Mouse (Mus musculus) gastrocnemius, adult 2 months (tissue): ENCODE measurements around the gene Crb1. TPM values are rescaled to one million over a fixed set of nuclear protein-coding genes. Genes with fewer than 3 reads are reported as not detected.
"Not testable (repeated sequence)": the region's sequence is repeated elsewhere in the genome, so short reads cannot be mapped to it uniquely, and the experiment has no call there.

Experiments
- DNase-seq: peaks from one replicate; pipeline ENCODE4 v3.0.0; 2022
- H3K27ac ChIP-seq: fragments of 200-600 bp; 2 replicates; pipeline ENCODE4 v1.8.1; 2022; ENCODE audit warnings: mild to moderate bottlenecking
- H3K4me3 ChIP-seq: fragments of 200-600 bp; 2 replicates; pipeline ENCODE4 v1.8.1; 2022; ENCODE audit warnings: mild to moderate bottlenecking, moderate library complexity
- CTCF ChIP-seq: fragments of 200-600 bp; IDR thresholded peaks from 2 replicates; pipeline ENCODE4 v1.8.1; 2022; ENCODE audit warnings: antibody characterized with exemption, mild to moderate bottlenecking, moderate library complexity
- intact Hi-C: fragments of 180-260 bp; cut with DNase I; formaldehyde crosslinking; loops from one replicate; pipeline ENCODE4 v1.15.1; 2025
- long read RNA-seq, 2 experiments: library from polyadenylated mRNA; stranded (forward); transcript quantifications; one replicate each; pipeline ENCODE4 v2.0.0; 2021
- total RNA-seq, 2 experiments: library from RNA; stranded (reverse); gene quantifications; 2 replicates each; pipeline ENCODE4 v1.2.3; 2021

Crb1 gene
- total RNA-seq = not detected
- long read RNA-seq, experiment 1 = 0 reads
- long read RNA-seq, experiment 2 = 0 reads

DNA sequence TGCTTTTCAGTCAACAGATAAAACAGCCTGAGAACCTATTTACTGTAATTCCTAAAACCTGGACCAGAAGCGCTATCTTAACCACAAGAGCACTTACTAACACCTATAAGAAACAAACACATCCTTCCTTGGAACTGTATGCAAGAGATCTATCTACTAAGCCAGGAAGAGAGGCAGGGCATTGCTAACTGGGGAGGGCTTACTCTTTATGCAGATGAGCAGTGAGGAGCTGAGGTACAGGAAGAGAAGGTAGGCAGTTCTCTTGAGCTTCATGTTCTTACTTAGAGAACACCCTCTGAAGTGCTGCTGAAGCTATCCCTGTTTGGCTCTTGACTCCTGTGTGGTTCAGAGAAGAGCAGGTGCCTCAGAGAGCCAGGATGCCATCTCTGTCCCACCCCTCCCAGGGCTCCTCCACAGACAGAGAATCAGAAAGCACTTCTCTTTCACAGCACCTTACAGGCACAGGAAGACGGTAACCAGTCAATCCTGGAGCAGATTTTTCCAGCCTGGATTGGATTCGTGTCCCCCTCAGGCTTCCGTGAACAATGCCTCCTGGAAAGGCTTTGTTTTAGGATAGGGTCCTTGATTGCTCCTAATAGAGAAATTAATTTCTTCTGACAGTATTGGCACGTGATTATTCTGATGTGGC is at the start of gene Crb1:
Gene Crb1, minus strand, starts transcription at position 463 of the 649 bp plus-strand sequence.
- intact Hi-C loops = no loop called here
- TF ChIP-seq CTCF = no peak
- no peak within 1 kb of the TSS for H3K27ac ChIP-seq
- DNase-seq = no peak
- H3K4me3 ChIP-seq = no peak within 1 kb of the TSS

DNA sequence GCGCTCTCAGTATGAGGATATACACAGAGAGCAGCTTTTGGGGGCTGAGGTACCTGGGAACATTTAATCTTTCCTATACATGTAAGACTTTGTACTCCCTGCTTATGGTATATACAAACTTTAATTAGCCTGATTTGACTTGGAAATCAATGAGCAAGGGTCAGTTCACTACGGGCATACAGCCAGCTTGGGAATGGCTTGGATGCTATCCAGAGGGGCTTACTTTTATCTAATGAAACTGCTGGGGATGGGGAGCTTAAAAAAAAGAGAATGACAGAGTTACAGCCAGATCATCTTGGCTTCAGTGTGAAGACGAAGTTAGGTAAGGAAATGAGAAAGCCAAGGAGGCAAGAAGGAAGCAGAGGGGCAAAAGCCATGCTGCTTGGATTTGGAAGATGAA is 48.1 kb upstream of the Crb1 start:
- DNase-seq = no peak
- intact Hi-C loops = no loop called here
- H3K27ac ChIP-seq = no peak overlapping the region
- H3K4me3 ChIP-seq = peak overlapping the region; percentile 21; the same call in 1 of the 2 replicates
- no peak for TF ChIP-seq CTCF

DNA sequence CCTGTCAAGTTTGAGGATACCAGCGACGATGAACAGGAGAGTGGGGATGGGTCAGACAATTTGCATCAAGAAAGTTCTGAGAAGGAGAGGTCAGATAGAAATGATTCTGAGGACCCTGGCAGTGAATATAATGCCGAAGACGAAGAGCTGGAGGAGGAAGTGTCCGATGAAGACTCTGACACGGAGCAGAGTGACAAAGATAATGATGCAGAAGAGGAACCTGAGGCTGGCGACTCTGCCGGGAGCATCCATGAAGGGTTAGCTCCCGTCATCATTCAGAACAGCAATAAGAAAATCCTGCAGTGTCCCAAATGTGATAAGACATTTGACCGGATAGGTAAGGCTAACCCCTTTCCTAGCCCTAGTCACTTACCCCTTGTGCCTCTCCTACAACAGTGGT is 47.0 kb upstream of the Crb1 start:
- no peak overlapping the region for H3K27ac ChIP-seq
- no peak for DNase-seq
- intact Hi-C loops = loop anchor here (5.0 kb wide), 2 partner anchors 33 to 512 kb away; no protein-coding TSS in a partner anchor
- no peak for TF ChIP-seq CTCF
- H3K4me3 ChIP-seq = peak overlapping the region; percentile 98

DNA sequence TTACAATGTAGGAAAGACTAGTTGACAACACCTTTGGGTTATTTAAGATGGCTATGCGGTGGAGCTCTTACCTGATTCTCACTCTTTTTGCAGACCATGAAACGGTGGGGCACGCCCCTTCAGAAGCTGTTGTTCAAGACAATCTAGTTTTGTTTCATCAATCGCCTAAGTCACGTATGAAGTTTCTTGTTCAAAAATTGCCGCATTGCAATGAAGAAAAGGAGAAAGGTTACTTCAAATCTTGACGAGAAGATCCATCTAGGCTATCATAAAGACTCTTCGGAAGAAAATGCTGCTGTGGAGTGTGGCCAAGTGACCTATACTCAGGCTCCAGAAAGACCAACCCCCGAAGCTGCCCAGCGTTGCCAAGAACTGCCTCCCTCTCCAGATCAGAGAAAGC is 46.0 kb upstream of the Crb1 start:
- H3K27ac ChIP-seq = peak overlapping the region; percentile 100
- intact Hi-C loops = loop anchor here (5.0 kb wide), 2 partner anchors 34 to 511 kb away; no protein-coding TSS in a partner anchor
- TF ChIP-seq CTCF = no peak
- peak overlapping the region; percentile 98 for H3K4me3 ChIP-seq
- no peak for DNase-seq

DNA sequence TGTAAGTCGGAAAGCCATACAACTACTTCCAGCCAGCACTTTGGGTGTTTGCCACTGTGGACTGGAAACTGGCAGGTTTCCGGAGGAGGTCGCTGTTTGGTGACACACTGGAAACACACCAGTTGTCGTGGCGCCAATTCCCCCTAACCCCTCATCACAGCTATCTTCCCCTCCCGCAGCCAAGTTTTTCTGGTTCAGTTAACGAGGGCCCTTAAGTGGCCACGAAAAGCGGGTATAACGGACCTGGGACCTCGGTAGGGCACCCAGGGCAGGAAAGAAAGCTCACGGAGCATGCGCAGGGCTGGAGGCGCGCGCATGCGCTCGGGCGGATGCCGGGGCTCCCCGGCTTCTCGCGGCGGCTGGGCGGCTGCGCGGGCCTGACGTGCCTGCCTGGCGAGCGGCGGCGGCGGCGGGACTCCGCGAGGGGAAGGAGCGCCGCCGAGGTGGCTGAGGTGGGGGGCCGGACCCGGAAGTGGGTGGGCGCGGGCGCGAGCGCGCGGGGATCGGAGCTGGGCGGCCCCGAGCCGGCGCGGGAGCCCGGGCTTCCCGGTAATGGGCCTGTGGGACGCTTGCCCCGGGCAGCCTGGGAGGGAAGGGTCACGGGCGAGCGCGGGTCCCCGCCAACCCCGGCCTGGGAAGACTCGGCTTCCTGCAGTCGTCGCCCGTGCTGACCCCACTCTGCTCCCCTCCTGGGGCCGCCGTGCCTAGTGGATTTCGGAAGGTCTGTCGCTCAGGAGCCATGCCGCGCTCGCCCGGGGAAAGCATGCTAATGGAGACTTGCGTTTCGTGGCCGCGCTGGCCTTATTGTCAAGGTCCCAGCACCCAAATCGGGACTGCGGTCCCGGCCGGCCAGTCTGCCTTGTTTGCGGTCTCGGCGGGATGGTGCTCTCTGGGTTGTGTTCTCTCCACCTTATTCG is 45.2 kb upstream of the Crb1 start, which contains the start of gene Zbtb41:
Gene Zbtb41, plus strand, starts transcription at position 414 of the 917 bp plus-strand sequence.
- peak; percentile 95 for DNase-seq
- peak; percentile 58 for TF ChIP-seq CTCF
- intact Hi-C loops = loop anchor here (5.0 kb wide), 2 partner anchors 35 to 510 kb away; no protein-coding TSS in a partner anchor
- Histone ChIP-seq H3K4me3 (peak within 1 kb of the TSS; percentile 98), H3K27ac (peak within 1 kb of the TSS; percentile 100)

DNA sequence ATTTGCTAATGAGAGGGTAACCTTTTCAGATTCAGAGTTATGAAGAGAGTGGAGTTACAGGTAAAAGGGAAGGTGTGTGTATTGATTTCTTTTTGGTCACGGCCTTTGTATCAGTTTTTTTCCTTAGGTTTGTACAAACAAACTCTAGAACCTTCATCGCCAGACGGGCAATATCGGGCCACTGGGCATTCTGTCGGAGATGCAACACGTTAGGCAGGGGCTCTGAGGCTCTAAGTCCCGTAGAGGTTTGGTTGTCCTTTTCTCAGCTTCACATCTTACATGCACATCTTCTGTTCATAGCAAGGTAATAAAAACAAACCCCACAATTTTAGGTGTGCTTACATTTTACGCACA is 44.6 kb upstream of the Crb1 start:
- intact Hi-C loops = loop anchor here (5.0 kb wide), 2 partner anchors 36 to 509 kb away; no protein-coding TSS in a partner anchor
- DNase-seq = no peak
- peak overlapping the region; percentile 98 for H3K4me3 ChIP-seq
- H3K27ac ChIP-seq = peak overlapping the region; percentile 100
- no peak for TF ChIP-seq CTCF

DNA sequence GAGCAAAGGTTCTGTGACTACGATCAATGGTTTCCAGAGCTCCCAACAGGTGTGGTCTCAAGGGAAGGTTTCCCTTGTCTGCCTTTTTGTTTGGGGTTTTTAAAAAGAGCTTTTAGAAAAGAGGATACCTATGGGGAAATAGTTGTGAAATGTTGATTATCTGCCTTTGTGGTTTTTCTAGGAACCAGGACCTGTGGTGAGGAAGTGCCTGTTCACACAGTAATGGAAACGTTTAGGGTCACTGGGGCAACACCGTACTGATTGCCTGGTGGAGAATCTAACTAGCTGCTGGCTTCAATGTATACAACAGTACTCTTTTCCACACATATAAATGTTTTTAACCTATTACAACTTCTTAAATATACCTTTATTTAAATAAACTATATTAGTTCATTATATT is 36.6 kb upstream of the Crb1 start:
- no peak for TF ChIP-seq CTCF
- no peak overlapping the region for H3K4me3 ChIP-seq
- DNase-seq = no peak
- H3K27ac ChIP-seq = no peak overlapping the region
- intact Hi-C loops = no loop called here

DNA sequence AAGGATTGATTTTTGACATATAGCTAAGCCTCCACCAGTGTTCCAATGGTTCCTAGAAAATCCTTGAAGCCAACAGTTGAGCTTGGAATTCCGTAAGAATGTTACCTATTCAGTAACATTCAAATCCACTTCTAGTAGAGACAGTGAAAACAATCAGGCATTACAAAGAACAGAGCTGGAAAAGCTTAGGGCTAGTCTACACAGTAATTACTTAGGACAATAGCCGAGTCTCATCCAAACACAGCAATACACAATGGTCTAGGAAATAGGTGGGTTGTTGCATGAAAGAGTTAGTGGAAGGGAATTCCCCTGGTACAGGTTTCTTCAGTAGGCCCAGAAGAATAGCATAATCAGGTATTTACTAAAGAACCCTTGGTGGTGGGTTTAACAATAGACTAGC is 35.5 kb upstream of the Crb1 start:
- DNase-seq, H3K27ac ChIP-seq, H3K4me3 ChIP-seq, intact Hi-C loops: not testable (repeated sequence)

DNA sequence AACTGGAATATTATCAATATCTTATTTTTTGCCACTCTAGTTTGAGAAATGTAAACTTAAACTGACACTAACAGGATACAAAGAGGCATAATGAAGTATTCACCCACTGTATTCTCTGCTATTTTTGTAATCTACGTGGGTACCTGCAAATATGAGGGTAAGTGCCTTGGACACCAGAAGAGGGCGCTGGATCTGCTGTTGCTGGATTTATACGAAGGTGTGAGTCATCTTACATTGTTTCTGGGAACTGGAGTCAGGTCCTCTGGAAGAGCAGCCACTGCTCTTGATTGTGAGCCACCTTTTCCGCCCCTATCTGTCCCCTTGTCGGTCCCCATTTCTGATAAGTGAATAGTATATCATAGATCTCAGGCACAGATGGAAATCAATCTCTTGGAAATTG is 30.8 kb upstream of the Crb1 start:
- no peak for TF ChIP-seq CTCF
- Histone ChIP-seq H3K27ac (no peak overlapping the region), H3K4me3 (no peak overlapping the region)
- intact Hi-C loops = no loop called here
- DNase-seq = no peak

DNA sequence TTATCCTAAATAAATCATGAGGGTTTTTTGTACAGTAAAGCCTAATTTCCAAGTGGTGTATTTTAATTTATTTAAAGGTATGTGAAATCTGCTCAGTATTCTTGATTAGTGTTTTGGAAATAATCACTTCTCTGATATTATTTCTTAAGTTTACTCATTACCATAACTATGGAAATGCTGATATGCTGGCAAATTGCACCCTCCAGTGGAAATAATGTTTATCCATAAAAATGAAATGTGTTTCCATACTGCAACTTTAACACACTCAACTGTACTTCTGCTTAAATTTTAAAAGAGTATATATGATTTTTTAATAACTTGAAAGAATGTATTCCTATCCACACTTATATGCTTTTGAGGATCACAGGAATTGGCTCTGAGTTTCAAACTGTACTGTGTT is 28.9 kb upstream of the Crb1 start:
- no peak for DNase-seq
- no peak overlapping the region for H3K27ac ChIP-seq
- no peak for TF ChIP-seq CTCF
- intact Hi-C loops = no loop called here
- H3K4me3 ChIP-seq = no peak overlapping the region

DNA sequence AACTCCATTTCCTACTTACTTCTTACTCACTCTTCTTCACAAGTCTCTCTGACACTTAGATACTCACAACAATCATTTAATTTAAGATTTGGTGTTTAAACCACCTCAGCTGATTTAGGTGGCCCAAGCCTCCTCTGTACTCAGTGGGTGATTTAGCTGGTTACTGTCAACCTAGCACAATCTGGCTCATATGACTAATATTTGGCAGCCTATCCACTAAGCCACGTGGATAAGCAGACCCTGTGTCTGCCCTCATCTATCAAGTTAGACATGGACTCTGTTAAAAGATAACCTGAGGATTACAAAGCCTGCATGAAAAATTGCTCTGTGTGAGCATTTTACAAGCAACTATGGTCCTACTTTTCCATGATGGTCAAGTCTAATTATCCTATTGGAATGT is 19.7 kb upstream of the Crb1 start:
- Histone ChIP-seq H3K27ac (no peak overlapping the region), H3K4me3 (no peak overlapping the region)
- no peak for DNase-seq
- no peak for TF ChIP-seq CTCF
- intact Hi-C loops = no loop called here

DNA sequence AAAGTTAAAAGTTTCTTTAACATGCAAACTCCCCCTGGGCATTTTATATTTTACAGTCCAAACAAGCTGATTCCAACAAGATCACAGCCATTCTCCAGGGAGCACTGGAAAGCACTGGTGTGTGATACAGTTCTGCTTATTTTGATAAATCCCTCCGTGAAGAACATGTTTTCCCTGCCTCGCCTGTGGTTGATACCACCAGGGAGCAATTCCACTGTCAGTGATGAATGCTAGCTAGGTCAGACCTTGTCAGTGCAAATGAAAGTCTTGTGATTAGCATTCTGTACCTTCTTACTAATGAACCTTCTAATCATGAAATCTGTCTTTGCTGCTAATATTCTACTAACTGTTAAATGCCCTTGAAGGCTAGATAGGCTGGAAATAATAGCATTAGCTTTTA is 14.8 kb upstream of the Crb1 start:
- intact Hi-C loops = no loop called here
- H3K27ac ChIP-seq = no peak overlapping the region

DNA sequence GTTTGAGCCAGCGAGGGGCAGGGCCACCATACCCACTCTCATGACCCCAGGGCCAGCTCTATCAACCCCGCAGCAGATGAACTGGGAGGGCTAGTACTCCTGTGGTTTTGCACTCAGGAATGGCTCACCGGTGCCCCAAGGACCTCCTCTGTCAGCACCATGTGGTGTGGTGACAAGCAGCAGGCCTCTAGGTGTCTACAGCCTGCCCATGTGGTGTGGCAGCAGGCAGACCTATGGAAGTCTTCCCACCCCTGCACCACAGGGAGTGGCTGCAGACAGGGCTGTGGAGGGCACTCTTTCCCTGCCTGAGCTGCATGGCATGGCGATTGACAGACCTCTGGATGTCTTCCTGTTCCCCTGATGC is 2.7 kb upstream of the Crb1 start:
- DNase-seq = no peak
- intact Hi-C loops = no loop called here
- H3K4me3 ChIP-seq = no peak overlapping the region
- no peak overlapping the region for H3K27ac ChIP-seq
- TF ChIP-seq CTCF = no peak

More for the DNA sequence above, 14.8 kb upstream of the Crb1 start:
- no peak overlapping the region for H3K4me3 ChIP-seq
- DNase-seq = no peak
- no peak for TF ChIP-seq CTCF
